Mouse (Mus musculus) embryonic facial prominence, embryonic 15.5 days (tissue): ENCODE results near the gene Klk1b1. TPM values are rescaled to one million over a fixed set of nuclear protein-coding genes. Genes with fewer than 3 reads are reported as not detected.

Experiments used
- ATAC-seq: fragments of 200-750 bp; cut with Nextera tagmentation; 2 replicates; pipeline ENCODE4 v1.8.0; 2017; ENCODE audit warnings: low read depth, moderate TSS enrichment; ENCODE audit not compliant: insufficient number of reproducible peaks, low FRiP score, low TSS enrichment
- H3K27ac ChIP-seq: fragments of 300-500 bp; sonication (generic); replicated peaks from 2 replicates; pipeline ENCODE4 v1.5.1; 2015; ENCODE audit warnings: mild to moderate bottlenecking, inconsistent platforms
- H3K27me3 ChIP-seq: fragments of 300-500 bp; sonication (generic); 2 replicates; pipeline ENCODE4 v1.6.1; 2015; ENCODE audit warnings: inconsistent platforms
- H3K36me3 ChIP-seq: fragments of 300-500 bp; sonication (generic); 2 replicates; pipeline ENCODE4 v1.6.1; 2015; ENCODE audit warnings: mild to moderate bottlenecking, inconsistent platforms
- H3K4me1 ChIP-seq: fragments of 300-500 bp; sonication (generic); 2 replicates; pipeline ENCODE4 v1.6.1; 2015; ENCODE audit warnings: inconsistent platforms
- H3K4me2 ChIP-seq: fragments of 300-500 bp; sonication (generic); replicated peaks from 2 replicates; pipeline ENCODE4 v1.6.1; 2015; ENCODE audit warnings: mild to moderate bottlenecking, inconsistent platforms
- H3K4me3 ChIP-seq: fragments of 300-500 bp; sonication (generic); replicated peaks from 2 replicates; pipeline ENCODE4 v1.5.1; 2015; ENCODE audit warnings: mild to moderate bottlenecking, inconsistent platforms
- H3K9ac ChIP-seq: fragments of 300-500 bp; sonication (generic); 2 replicates; pipeline ENCODE4 v1.6.1; 2015; ENCODE audit warnings: inconsistent platforms
- H3K9me3 ChIP-seq: fragments of 300-500 bp; sonication (generic); replicated peaks from 2 replicates; pipeline ENCODE4 v1.6.1; 2016; ENCODE audit warnings: inconsistent platforms
- WGBS: fragments of 180-500 bp; shearing (Covaris S2); methylation state at CpG from one replicate; pipeline ENCODE4 v1.1.7; 2015; 5-methylcytosine and 5-hydroxymethylcytosine counted together
- polyA plus RNA-seq: library from polyadenylated mRNA; unstranded; fragments of >200 nt; fragmentation: Nextera tagmentation; extraction: Ambion mirVana; gene quantifications from 2 replicates; pipeline ENCODE4 v1.2.1, GENCODE M21; 2015

Gene Klk1b1
- polyA plus RNA-seq = not detected in 2 replicates

- 66% methylated on average over 3 of the region's 3 CpGs for WGBS
Measured at GRCm38 (mm10) chr7:43966451-43966850, at the start of gene Klk1b1. Gene Klk1b1, plus strand, starts transcription at chr7:43966751.

GRCm38 (mm10) chr7:43918426-43918825, 48.1 kb upstream of the Klk1b1 start:
- no peak for ATAC-seq
- H3K9me3 ChIP-seq = no peaks in the 10 kb centered on the region
- H3K9ac ChIP-seq = no peak overlapping the region
- no peaks in the 10 kb centered on the region for H3K27me3 ChIP-seq
- WGBS = 82% methylated on average over 13 of the region's 13 CpGs
- H3K4me1 ChIP-seq = no peaks in the 10 kb centered on the region
- H3K4me3 ChIP-seq = no peak overlapping the region
- H3K4me2 ChIP-seq = no peak overlapping the region
- H3K36me3 ChIP-seq = no peaks in the 10 kb centered on the region
- no peak overlapping the region for H3K27ac ChIP-seq

More at GRCm38 (mm10) chr7:43966451-43966850, at the start of gene Klk1b1:
- H3K9ac ChIP-seq = no peak within 1 kb of the TSS
- H3K4me1 ChIP-seq = no peaks in the 10 kb centered on the region
- H3K27ac ChIP-seq = no peak within 1 kb of the TSS
- no peaks in the 10 kb centered on the region for H3K27me3 ChIP-seq
- H3K36me3 ChIP-seq = no peaks in the 10 kb centered on the region
- H3K4me3 ChIP-seq = no peak within 1 kb of the TSS
- no peak for ATAC-seq
- no peaks in the 10 kb centered on the region for H3K9me3 ChIP-seq
- H3K4me2 ChIP-seq = no peak within 1 kb of the TSS

- no peaks in the 10 kb centered on the region for H3K4me1 ChIP-seq
- WGBS = 70% methylated on average over 8 of the region's 8 CpGs
- H3K4me3 ChIP-seq = no peak overlapping the region
- no peak overlapping the region for H3K4me2 ChIP-seq
- H3K9ac ChIP-seq = no peak overlapping the region
- ATAC-seq = no peak
- no peaks in the 10 kb centered on the region for H3K36me3 ChIP-seq
- no peak overlapping the region for H3K27ac ChIP-seq
- H3K9me3 ChIP-seq = no peaks in the 10 kb centered on the region
- H3K27me3 ChIP-seq = no peaks in the 10 kb centered on the region
Measured at GRCm38 (mm10) chr7:43918871-43919270, 47.7 kb upstream of the Klk1b1 start.

- H3K4me1 ChIP-seq = no peaks in the 10 kb centered on the region
- H3K36me3 ChIP-seq = no peaks in the 10 kb centered on the region
- no peak for ATAC-seq
- no peak overlapping the region for H3K9ac ChIP-seq
- no peaks in the 10 kb centered on the region for H3K9me3 ChIP-seq
- 27% methylated on average over 14 of the region's 14 CpGs for WGBS
- no peak overlapping the region for H3K27ac ChIP-seq
- H3K4me3 ChIP-seq = no peak overlapping the region
- H3K27me3 ChIP-seq = no peaks in the 10 kb centered on the region
- no peak overlapping the region for H3K4me2 ChIP-seq
Measured at GRCm38 (mm10) chr7:43919559-43920451, 46.7 kb upstream of the Klk1b1 start.

GRCm38 (mm10) chr7:43920582-43920981, 46.0 kb upstream of the Klk1b1 start:
- Histone ChIP-seq H3K4me3 (no peak overlapping the region), H3K4me2 (no peak overlapping the region), H3K36me3 (no peaks in the 10 kb centered on the region), H3K4me1 (no peaks in the 10 kb centered on the region), H3K27me3 (no peaks in the 10 kb centered on the region), H3K9ac (no peak overlapping the region), H3K9me3 (no peaks in the 10 kb centered on the region), H3K27ac (no peak overlapping the region)
- ATAC-seq = no peak
- 83% methylated on average over 3 of the region's 3 CpGs for WGBS

GRCm38 (mm10) chr7:43921087-43921486, 45.5 kb upstream of the Klk1b1 start:
- Histone ChIP-seq H3K27ac (no peak overlapping the region), H3K36me3 (no peaks in the 10 kb centered on the region), H3K9me3 (no peaks in the 10 kb centered on the region), H3K4me3 (no peak overlapping the region), H3K27me3 (no peaks in the 10 kb centered on the region), H3K4me1 (no peaks in the 10 kb centered on the region), H3K9ac (no peak overlapping the region), H3K4me2 (no peak overlapping the region)
- WGBS = 72% methylated on average over 6 of the region's 6 CpGs
- no peak for ATAC-seq

- no peak overlapping the region for H3K27ac ChIP-seq
- no peak for ATAC-seq
- H3K4me3 ChIP-seq = no peak overlapping the region
- H3K9me3 ChIP-seq = no peaks in the 10 kb centered on the region
- no peaks in the 10 kb centered on the region for H3K36me3 ChIP-seq
- no peaks in the 10 kb centered on the region for H3K27me3 ChIP-seq
- no peaks in the 10 kb centered on the region for H3K4me1 ChIP-seq
- H3K4me2 ChIP-seq = no peak overlapping the region
- 91% methylated on average over 2 of the region's 2 CpGs for WGBS
- H3K9ac ChIP-seq = no peak overlapping the region
Measured at GRCm38 (mm10) chr7:43921941-43922340, 44.6 kb upstream of the Klk1b1 start.

GRCm38 (mm10) chr7:43925985-43926384, 40.6 kb upstream of the Klk1b1 start:
- WGBS = 59% methylated on average over 5 of the region's 5 CpGs
- H3K36me3 ChIP-seq = no peaks in the 10 kb centered on the region
- no peak overlapping the region for H3K27ac ChIP-seq
- H3K4me3 ChIP-seq = no peak overlapping the region
- ATAC-seq = no peak
- H3K9ac ChIP-seq = no peak overlapping the region
- H3K4me1 ChIP-seq = no peaks in the 10 kb centered on the region
- H3K4me2 ChIP-seq = no peak overlapping the region
- no peaks in the 10 kb centered on the region for H3K27me3 ChIP-seq
- H3K9me3 ChIP-seq = no peaks in the 10 kb centered on the region

GRCm38 (mm10) chr7:43928521-43928920, 38.0 kb upstream of the Klk1b1 start:
- no peaks in the 10 kb centered on the region for H3K4me1 ChIP-seq
- H3K9me3 ChIP-seq = no peaks in the 10 kb centered on the region
- 41% methylated on average over 4 of the region's 4 CpGs for WGBS
- no peak for ATAC-seq
- no peak overlapping the region for H3K4me2 ChIP-seq
- H3K4me3 ChIP-seq = no peak overlapping the region
- no peaks in the 10 kb centered on the region for H3K27me3 ChIP-seq
- H3K27ac ChIP-seq = no peak overlapping the region
- H3K36me3 ChIP-seq = no peaks in the 10 kb centered on the region
- no peak overlapping the region for H3K9ac ChIP-seq

GRCm38 (mm10) chr7:43932337-43932736, 34.2 kb upstream of the Klk1b1 start:
- Histone ChIP-seq H3K4me2 (no peak overlapping the region), H3K9ac (no peak overlapping the region), H3K27ac (no peak overlapping the region), H3K27me3 (no peaks in the 10 kb centered on the region), H3K36me3 (no peaks in the 10 kb centered on the region), H3K4me1 (no peaks in the 10 kb centered on the region), H3K9me3 (no peaks in the 10 kb centered on the region), H3K4me3 (no peak overlapping the region)
- ATAC-seq = no peak
- WGBS = 45% methylated on average over 4 of the region's 4 CpGs

GRCm38 (mm10) chr7:43933440-43933839, 33.1 kb upstream of the Klk1b1 start, which contains the start of gene Klk15:
Gene Klk15, plus strand, starts transcription at chr7:43933740.
- H3K9me3 ChIP-seq = no peaks in the 10 kb centered on the region
- H3K4me3 ChIP-seq = no peak within 1 kb of the TSS
- WGBS = 77% methylated on average over 3 of the region's 3 CpGs
- no peak within 1 kb of the TSS for H3K9ac ChIP-seq
- no peak within 1 kb of the TSS for H3K4me2 ChIP-seq
- ATAC-seq = no peak
- H3K4me1 ChIP-seq = no peaks in the 10 kb centered on the region
- no peaks in the 10 kb centered on the region for H3K36me3 ChIP-seq
- no peak within 1 kb of the TSS for H3K27ac ChIP-seq
- no peaks in the 10 kb centered on the region for H3K27me3 ChIP-seq

GRCm38 (mm10) chr7:43934747-43935146, 31.8 kb upstream of the Klk1b1 start:
- H3K27ac ChIP-seq = no peak overlapping the region
- ATAC-seq = no peak
- no peaks in the 10 kb centered on the region for H3K9me3 ChIP-seq
- no peak overlapping the region for H3K4me2 ChIP-seq
- H3K36me3 ChIP-seq = no peaks in the 10 kb centered on the region
- no peaks in the 10 kb centered on the region for H3K27me3 ChIP-seq
- no peaks in the 10 kb centered on the region for H3K4me1 ChIP-seq
- 44% methylated on average over 3 of the region's 3 CpGs for WGBS
- H3K4me3 ChIP-seq = no peak overlapping the region
- no peak overlapping the region for H3K9ac ChIP-seq
